Mouse (Mus musculus) limb, embryonic 10.5 days (tissue): ENCODE data around the gene Ang4. TPM values are rescaled to one million over a fixed set of nuclear protein-coding genes. Genes with fewer than 3 reads are reported as not detected.
"Not testable (repeated sequence)": the region's sequence is repeated elsewhere in the genome, so short reads cannot be mapped to it uniquely, and the experiment has no call there.

Experiments
- DNase-seq: peaks from one replicate; pipeline ENCODE4 v3.0.0-alpha.2; 2017; ENCODE audit warnings: low spot score
- H3K27ac ChIP-seq: fragments of 300-500 bp; sonication (generic); 2 replicates; pipeline ENCODE4 v1.5.1; 2016; ENCODE audit warnings: mild to moderate bottlenecking
- H3K27me3 ChIP-seq: fragments of 300-500 bp; sonication (generic); 2 replicates; pipeline ENCODE4 v1.6.1; 2016; ENCODE audit warnings: low read depth, mild to moderate bottlenecking; ENCODE audit not compliant: poor library complexity, severe bottlenecking
- H3K36me3 ChIP-seq: fragments of 300-500 bp; sonication (generic); 2 replicates; pipeline ENCODE4 v1.6.1; 2016; ENCODE audit warnings: mild to moderate bottlenecking, moderate library complexity
- H3K4me1 ChIP-seq: fragments of 300-500 bp; sonication (generic); 2 replicates; pipeline ENCODE4 v1.6.1; 2016
- H3K4me3 ChIP-seq: fragments of 300-500 bp; sonication (generic); 2 replicates; pipeline ENCODE4 v1.5.1; 2016; ENCODE audit warnings: mild to moderate bottlenecking, moderate library complexity
- H3K9me3 ChIP-seq: fragments of 300-500 bp; sonication (generic); replicated peaks from 2 replicates; pipeline ENCODE4 v1.6.1; 2016; ENCODE audit warnings: mild to moderate bottlenecking
- WGBS: fragments of 180-500 bp; shearing (Covaris S2); methylation state at CpG from one replicate; pipeline ENCODE4 v1.1.7; 2016; 5-methylcytosine and 5-hydroxymethylcytosine counted together
- polyA plus RNA-seq: library from polyadenylated mRNA; unstranded; fragments of >200 nt; fragmentation: Nextera tagmentation; extraction: Ambion mirVana; gene quantifications from 2 replicates; pipeline ENCODE4 v1.2.1, GENCODE M21; 2016

Ang4 gene
- not detected in 2 replicates for polyA plus RNA-seq

- H3K9me3 ChIP-seq, result no peaks in the 10 kb centered on the region
- H3K27me3 ChIP-seq, result no peaks in the 10 kb centered on the region
- no peaks in the 10 kb centered on the region for H3K4me1 ChIP-seq
- no peak for DNase-seq
- no peak within 1 kb of the TSS for H3K4me3 ChIP-seq
- H3K27ac ChIP-seq, result no peak within 1 kb of the TSS
- WGBS, result 86% methylated on average over 5 of the region's 5 CpGs
- H3K36me3 ChIP-seq, result no peaks in the 10 kb centered on the region
Measured at GRCm38 (mm10) chr14:51773490-51773889, at the start of gene Ang4. Ang4 (minus strand) TSS chr14:51773590.

GRCm38 (mm10) chr14:51799746-51800145 lies 26.4 kb upstream of the Ang4 start, which contains the start of gene AY358078:
AY358078 (plus strand) TSS chr14:51800046.
- Histone ChIP-seq H3K27me3 (no peaks in the 10 kb centered on the region), H3K9me3 (no peaks in the 10 kb centered on the region), H3K4me3 (no peak within 1 kb of the TSS), H3K36me3 (no peaks in the 10 kb centered on the region), H3K4me1 (no peaks in the 10 kb centered on the region), H3K27ac (no peak within 1 kb of the TSS)
- WGBS, result 93% methylated on average over 2 of the region's 2 CpGs
- no peak for DNase-seq

- no peak overlapping the region for H3K4me3 ChIP-seq
- WGBS, result 39% methylated on average over 2 of the region's 2 CpGs
Measured at GRCm38 (mm10) chr14:51794106-51794505, 20.7 kb upstream of the Ang4 start.

GRCm38 (mm10) chr14:51789196-51789595 lies 15.8 kb upstream of the Ang4 start:
- Histone ChIP-seq H3K9me3 (no peaks in the 10 kb centered on the region), H3K27ac (no peak overlapping the region), H3K4me1 (no peaks in the 10 kb centered on the region), H3K4me3 (no peak overlapping the region), H3K27me3 (no peaks in the 10 kb centered on the region), H3K36me3 (no peaks in the 10 kb centered on the region)
- 83% methylated on average over 2 of the region's 2 CpGs for WGBS
- no peak for DNase-seq

More at GRCm38 (mm10) chr14:51794106-51794505, 20.7 kb upstream of the Ang4 start:
- DNase-seq, result no peak
- Histone ChIP-seq H3K4me1 (no peaks in the 10 kb centered on the region), H3K9me3 (no peaks in the 10 kb centered on the region), H3K27ac (no peak overlapping the region), H3K36me3 (no peaks in the 10 kb centered on the region), H3K27me3 (no peaks in the 10 kb centered on the region)

GRCm38 (mm10) chr14:51787061-51787460 lies 13.7 kb upstream of the Ang4 start:
- DNase-seq, result no peak
- Histone ChIP-seq H3K9me3 (no peaks in the 10 kb centered on the region), H3K27me3 (no peaks in the 10 kb centered on the region), H3K4me3 (no peak overlapping the region), H3K4me1 (no peaks in the 10 kb centered on the region), H3K27ac (no peak overlapping the region), H3K36me3 (no peaks in the 10 kb centered on the region)
- WGBS, result 93% methylated on average over 5 of the region's 5 CpGs

- no peaks in the 10 kb centered on the region for H3K27me3 ChIP-seq
- H3K27ac ChIP-seq, result no peak overlapping the region
- no peaks in the 10 kb centered on the region for H3K9me3 ChIP-seq
- H3K4me1 ChIP-seq, result no peaks in the 10 kb centered on the region
- no peaks in the 10 kb centered on the region for H3K36me3 ChIP-seq
- 79% methylated on average over 4 of the region's 4 CpGs for WGBS
- H3K4me3 ChIP-seq, result no peak overlapping the region
- no peak for DNase-seq
Measured at GRCm38 (mm10) chr14:51786335-51786734, 12.9 kb upstream of the Ang4 start.

- Histone ChIP-seq H3K27ac (no peak overlapping the region), H3K27me3 (no peaks in the 10 kb centered on the region), H3K4me1 (no peaks in the 10 kb centered on the region), H3K9me3 (no peaks in the 10 kb centered on the region), H3K4me3 (no peak overlapping the region), H3K36me3 (no peaks in the 10 kb centered on the region)
- WGBS, result 88% methylated on average over 4 of the region's 4 CpGs
- no peak for DNase-seq
Measured at GRCm38 (mm10) chr14:51778865-51779481, 5.6 kb upstream of the Ang4 start.

- Histone ChIP-seq H3K27ac (no peak overlapping the region), H3K4me1 (no peaks in the 10 kb centered on the region), H3K4me3 (no peak overlapping the region), H3K9me3 (no peaks in the 10 kb centered on the region), H3K27me3 (no peaks in the 10 kb centered on the region), H3K36me3 (no peaks in the 10 kb centered on the region)
- no peak for DNase-seq
- 93% methylated on average over 1 of the region's 1 CpGs for WGBS
Measured at GRCm38 (mm10) chr14:51777791-51778190, 4.4 kb upstream of the Ang4 start.

- not testable (repeated sequence) for H3K27me3 ChIP-seq, H3K9me3 ChIP-seq, DNase-seq, H3K4me1 ChIP-seq, H3K27ac ChIP-seq, H3K36me3 ChIP-seq, H3K4me3 ChIP-seq
- 96% methylated on average over 1 of the region's 1 CpGs for WGBS
Measured at GRCm38 (mm10) chr14:51771378-51771777, 2.0 kb downstream of the Ang4 start.

GRCm38 (mm10) chr14:51755944-51756343 lies 17.4 kb downstream of the Ang4 start:
- H3K9me3 ChIP-seq, result no peaks in the 10 kb centered on the region
- no peaks in the 10 kb centered on the region for H3K27me3 ChIP-seq
- H3K36me3 ChIP-seq, result no peaks in the 10 kb centered on the region
- no peak for DNase-seq
- peaks cover 3% of the 10 kb centered on the region for H3K4me1 ChIP-seq
- no peak overlapping the region for H3K4me3 ChIP-seq
- 64% methylated on average over 2 of the region's 2 CpGs for WGBS
- H3K27ac ChIP-seq, result no peak overlapping the region

GRCm38 (mm10) chr14:51740347-51741170 lies 32.8 kb downstream of the Ang4 start:
- Histone ChIP-seq H3K4me1 (peaks cover 30% of the 10 kb centered on the region), H3K27me3 (peaks cover 64% of the 10 kb centered on the region), H3K36me3 (no peaks in the 10 kb centered on the region), H3K4me3 (peak overlapping the region; percentile 53), H3K27ac (no peak overlapping the region), H3K9me3 (no peaks in the 10 kb centered on the region)
- peak; percentile 65 for DNase-seq
- WGBS, result 1% methylated on average over 42 of the region's 42 CpGs

GRCm38 (mm10) chr14:51739150-51739993 lies 34.0 kb downstream of the Ang4 start:
- Histone ChIP-seq H3K27ac (no peak overlapping the region), H3K36me3 (no peaks in the 10 kb centered on the region), H3K4me3 (peak overlapping the region; percentile 35), H3K9me3 (no peaks in the 10 kb centered on the region), H3K4me1 (peaks cover 30% of the 10 kb centered on the region), H3K27me3 (peaks cover 64% of the 10 kb centered on the region)
- peak; percentile 33 for DNase-seq
- under 1% methylated on average over 23 of the region's 24 CpGs for WGBS
